Mouse (Mus musculus) cerebral cortex, adult 2 months (tissue): Measurements from ENCODE around the gene C1qtnf7.

Experiments used
- WGBS: fragments of 180-500 bp; shearing (Covaris S2); methylation state at CpG from one replicate; pipeline ENCODE4 v1.1.7; 2018; 5-methylcytosine and 5-hydroxymethylcytosine counted together

The C1qtnf7 gene

GRCm38 (mm10) chr5:43609760-43610159 is 94.4 kb downstream of the C1qtnf7 start:
- 61% methylated on average over 1 of the region's 1 CpGs for WGBS

GRCm38 (mm10) chr5:43621575-43622299 is 106.4 kb downstream of the C1qtnf7 start:
- 48% methylated on average over 7 of the region's 7 CpGs for WGBS

GRCm38 (mm10) chr5:43625407-43625806 is 110.1 kb downstream of the C1qtnf7 start:
- 85% methylated on average over 4 of the region's 4 CpGs for WGBS

- WGBS, result 84% methylated on average over 5 of the region's 5 CpGs
Observed at GRCm38 (mm10) chr5:43634071-43634601, 118.8 kb downstream of the C1qtnf7 start.

GRCm38 (mm10) chr5:43634602-43635081 is 119.3 kb downstream of the C1qtnf7 start:
- 9% methylated on average over 9 of the region's 9 CpGs for WGBS

- 32% methylated on average over 4 of the region's 4 CpGs for WGBS
Observed at GRCm38 (mm10) chr5:43645020-43645419, 129.7 kb downstream of the C1qtnf7 start.

GRCm38 (mm10) chr5:43647098-43647774 is 131.9 kb downstream of the C1qtnf7 start:
- WGBS, result 50% methylated on average over 12 of the region's 12 CpGs

- WGBS, result 92% methylated on average over 3 of the region's 3 CpGs
Observed at GRCm38 (mm10) chr5:43661498-43661897, 146.2 kb downstream of the C1qtnf7 start.

- 7% methylated on average over 19 of the region's 19 CpGs for WGBS
Observed at GRCm38 (mm10) chr5:43661997-43662961, 146.9 kb downstream of the C1qtnf7 start, which contains the start of gene Cc2d2a. TSS of gene Cc2d2a (plus strand) at chr5:43662346.

- WGBS, result 62% methylated on average over 6 of the region's 6 CpGs
Observed at GRCm38 (mm10) chr5:43663531-43663930, 148.2 kb downstream of the C1qtnf7 start.

- WGBS, result 53% methylated on average over 5 of the region's 5 CpGs
Observed at GRCm38 (mm10) chr5:43665144-43665543, 149.8 kb downstream of the C1qtnf7 start.
